Mouse (Mus musculus) heart, postnatal 10 days (tissue): Measurements from ENCODE around the gene Hsd17b6. TPM values are rescaled to one million over a fixed set of nuclear protein-coding genes. Genes with fewer than 3 reads are reported as not detected.

Source experiments
- DNase-seq, 2 experiments: peaks; one replicate each; pipeline ENCODE4 v3.0.0; 2021
- intact Hi-C: fragments of 180-260 bp; cut with DNase I; formaldehyde crosslinking; loops from one replicate; pipeline ENCODE4 v1.15.1; 2025
- total RNA-seq, 2 experiments: library from RNA; stranded (reverse); gene quantifications; 2 replicates each; pipeline ENCODE4 v1.2.3; 2021

Gene Hsd17b6
- total RNA-seq, 2 experiments from 2014 or later, result not detected

GRCm38 (mm10) chr10:128009735-128010134 lies 2.3 kb upstream of the Hsd17b6 start:
- intact Hi-C loops, result loop anchor here (2.0 to 5.0 kb wide), 3 partner anchors 271 to 332 kb away; partner anchors contain the start of gene Zbtb39
- no peak for DNase-seq

GRCm38 (mm10) chr10:128008207-128008889 lies 937 bp upstream of the Hsd17b6 start:
- intact Hi-C loops, result loop anchor here (1.0 to 5.0 kb wide), 5 partner anchors 52 to 331 kb away; partner anchors contain the start of gene Zbtb39
- DNase-seq, result peak; percentile 84 to 91

- intact Hi-C loops, result loop anchor here (5.0 kb wide), 2 partner anchors 313 to 328 kb away; no protein-coding TSS in a partner anchor
- DNase-seq, result no peak
Measured at GRCm38 (mm10) chr10:128005479-128005878, 1.9 kb downstream of the Hsd17b6 start.

- intact Hi-C loops, result loop anchor here (5.0 kb wide), 2 partner anchors 313 to 328 kb away; no protein-coding TSS in a partner anchor
- no peak for DNase-seq
Measured at GRCm38 (mm10) chr10:128004918-128005317, 2.5 kb downstream of the Hsd17b6 start.

GRCm38 (mm10) chr10:128003281-128003801 lies 4.1 kb downstream of the Hsd17b6 start:
- intact Hi-C loops, result no loop called here
- no peak for DNase-seq

GRCm38 (mm10) chr10:127998260-127998659 lies 9.2 kb downstream of the Hsd17b6 start:
- DNase-seq, result no peak
- intact Hi-C loops, result no loop called here

GRCm38 (mm10) chr10:127996690-127997089 lies 10.7 kb downstream of the Hsd17b6 start:
- intact Hi-C loops, result no loop called here
- no peak for DNase-seq

- intact Hi-C loops, result no loop called here
- DNase-seq, result peak in 1 of 2 experiments; percentile 12
Measured at GRCm38 (mm10) chr10:127985601-127986000, 21.8 kb downstream of the Hsd17b6 start.

- intact Hi-C loops, result no loop called here
- no peak for DNase-seq
Measured at GRCm38 (mm10) chr10:127984650-127985049, 22.8 kb downstream of the Hsd17b6 start.

GRCm38 (mm10) chr10:127975503-127975902 lies 31.9 kb downstream of the Hsd17b6 start:
- no peak for DNase-seq
- intact Hi-C loops, result no loop called here

GRCm38 (mm10) chr10:127974062-127974461 lies 33.3 kb downstream of the Hsd17b6 start:
- intact Hi-C loops, result no loop called here
- no peak for DNase-seq

GRCm38 (mm10) chr10:127971135-127971534 lies 36.3 kb downstream of the Hsd17b6 start:
- DNase-seq, result no peak
- intact Hi-C loops, result no loop called here

GRCm38 (mm10) chr10:127970359-127970831 lies 37.0 kb downstream of the Hsd17b6 start:
- no peak for DNase-seq
- intact Hi-C loops, result no loop called here

GRCm38 (mm10) chr10:127969820-127970219 lies 37.6 kb downstream of the Hsd17b6 start:
- no peak for DNase-seq
- intact Hi-C loops, result no loop called here

GRCm38 (mm10) chr10:127966506-127966905 lies 40.9 kb downstream of the Hsd17b6 start:
- DNase-seq, result no peak
- intact Hi-C loops, result no loop called here

- no peak for DNase-seq
- intact Hi-C loops, result no loop called here
Measured at GRCm38 (mm10) chr10:127964004-127964403, 43.4 kb downstream of the Hsd17b6 start.

GRCm38 (mm10) chr10:127962451-127962850 lies 45.0 kb downstream of the Hsd17b6 start:
- no peak for DNase-seq
- intact Hi-C loops, result no loop called here

- no peak for DNase-seq
- intact Hi-C loops, result loop anchor here (5.0 kb wide), 1 partner anchor 228 kb away; no protein-coding TSS in a partner anchor
Measured at GRCm38 (mm10) chr10:127959161-127959679, 48.2 kb downstream of the Hsd17b6 start.

GRCm38 (mm10) chr10:127956168-127956816 lies 51.1 kb downstream of the Hsd17b6 start:
- peak; percentile 70 to 88 for DNase-seq
- intact Hi-C loops, result loop anchor here (1.0 to 5.0 kb wide), 2 partner anchors 52 to 231 kb away; no protein-coding TSS in a partner anchor

GRCm38 (mm10) chr10:127955034-127955433 lies 52.4 kb downstream of the Hsd17b6 start:
- intact Hi-C loops, result loop anchor here (5.0 kb wide), 1 partner anchor 232 kb away; no protein-coding TSS in a partner anchor
- no peak for DNase-seq

- intact Hi-C loops, result no loop called here
- DNase-seq, result no peak
Measured at GRCm38 (mm10) chr10:127951821-127952220, 55.6 kb downstream of the Hsd17b6 start.
